Mouse (Mus musculus) left cerebral cortex, postnatal 25 days (tissue): ENCODE measurements at regions not wholly inside any gene's neighbourhood (a gene's known extent, or its start where the extent isn't known, plus 50 kb on each side); places are given as distances from the start of the nearest gene placed in this dataset.
A peak's percentile ranks its signal among the peaks of the same experiment; 100 is the strongest.
"Not testable (repeated sequence)": the region's sequence is repeated elsewhere in the genome, so short reads cannot be mapped to it uniquely, and the experiment has no call there.

Experiments used
- DNase-seq, 2 experiments: peaks; one replicate each; pipeline ENCODE4 v3.0.0; 2022; ENCODE audit warnings: low spot score in 2 of 2, mixed read lengths in 1 of 2
- intact Hi-C: fragments of 180-260 bp; cut with DNase I; formaldehyde crosslinking; loops from one replicate; pipeline ENCODE4 v1.15.1; 2025

- intact Hi-C loops: no loop called here
- no peak for DNase-seq
Observed at GRCm38 (mm10) chr16:51169294-51169693, 578.3 kb upstream of the Ccdc54 start.

GRCm38 (mm10) chr16:51160768-51161167 is 569.8 kb upstream of the Ccdc54 start:
- DNase-seq: no peak
- intact Hi-C loops: no loop called here

GRCm38 (mm10) chr16:51138575-51138974 is 547.6 kb upstream of the Ccdc54 start:
- intact Hi-C loops: no loop called here
- DNase-seq: no peak

GRCm38 (mm10) chr16:51119835-51120234 is 528.9 kb upstream of the Ccdc54 start:
- intact Hi-C loops: no loop called here

GRCm38 (mm10) chr16:51118365-51118764 is 527.4 kb upstream of the Ccdc54 start:
- intact Hi-C loops: no loop called here
- DNase-seq: no peak

More at GRCm38 (mm10) chr16:51119835-51120234, 528.9 kb upstream of the Ccdc54 start:
- DNase-seq: peak; percentile 53 to 79

- no peak for DNase-seq
- intact Hi-C loops: no loop called here
Observed at GRCm38 (mm10) chr16:51117836-51118235, 526.9 kb upstream of the Ccdc54 start.

- intact Hi-C loops: no loop called here
- DNase-seq: no peak
Observed at GRCm38 (mm10) chr16:51109864-51110263, 518.9 kb upstream of the Ccdc54 start.

GRCm38 (mm10) chr16:51107421-51107820 is 516.5 kb upstream of the Ccdc54 start:
- intact Hi-C loops: no loop called here
- DNase-seq: no peak

- intact Hi-C loops: no loop called here
Observed at GRCm38 (mm10) chr16:51086556-51086955, 495.6 kb upstream of the Ccdc54 start.

GRCm38 (mm10) chr16:51080146-51080545 is 489.2 kb upstream of the Ccdc54 start:
- no peak for DNase-seq
- intact Hi-C loops: no loop called here

More at GRCm38 (mm10) chr16:51086556-51086955, 495.6 kb upstream of the Ccdc54 start:
- DNase-seq: no peak

GRCm38 (mm10) chr16:51048650-51049049 is 457.7 kb upstream of the Ccdc54 start:
- DNase-seq: no peak
- intact Hi-C loops: loop anchor here (5.0 kb wide), 1 partner anchor 111 kb away; no protein-coding TSS in a partner anchor

GRCm38 (mm10) chr16:51048169-51048568 is 457.2 kb upstream of the Ccdc54 start:
- intact Hi-C loops: loop anchor here (5.0 kb wide), 1 partner anchor 111 kb away; no protein-coding TSS in a partner anchor
- no peak for DNase-seq

GRCm38 (mm10) chr16:51041311-51041710 is 450.4 kb upstream of the Ccdc54 start:
- DNase-seq: peak in 1 of 2 experiments; percentile 66
- intact Hi-C loops: no loop called here

GRCm38 (mm10) chr16:51002876-51003275 is 411.9 kb upstream of the Ccdc54 start:
- intact Hi-C loops: no loop called here
- DNase-seq: no peak

- intact Hi-C loops: no loop called here
- DNase-seq: no peak
Observed at GRCm38 (mm10) chr16:50964395-50964794, 373.4 kb upstream of the Ccdc54 start.

GRCm38 (mm10) chr16:50944091-50944490 is 353.1 kb upstream of the Ccdc54 start:
- DNase-seq: no peak
- intact Hi-C loops: no loop called here

- DNase-seq, intact Hi-C loops: not testable (repeated sequence)
Observed at GRCm38 (mm10) chr16:50943581-50943980, 352.6 kb upstream of the Ccdc54 start.

GRCm38 (mm10) chr16:50942291-50942690 is 351.3 kb upstream of the Ccdc54 start:
- intact Hi-C loops: no loop called here
- DNase-seq: no peak

GRCm38 (mm10) chr16:50939316-50939715 is 348.4 kb upstream of the Ccdc54 start:
- no peak for DNase-seq
- intact Hi-C loops: loop anchor here (5.0 kb wide), 1 partner anchor 108 kb away; no protein-coding TSS in a partner anchor

- intact Hi-C loops: no loop called here
- DNase-seq: no peak
Observed at GRCm38 (mm10) chr16:50907732-50908131, 316.8 kb upstream of the Ccdc54 start.

GRCm38 (mm10) chr16:50899151-50899550 is 308.2 kb upstream of the Ccdc54 start:
- intact Hi-C loops: no loop called here
- no peak for DNase-seq

- DNase-seq: no peak
- intact Hi-C loops: no loop called here
Observed at GRCm38 (mm10) chr16:50877926-50878325, 287.0 kb upstream of the Ccdc54 start.
